Mouse (Mus musculus) cortical plate, adult 2 months (tissue): ENCODE measurements around the gene Espnl. TPM values are rescaled to one million over a fixed set of nuclear protein-coding genes. Genes with fewer than 3 reads are reported as not detected.

ENCODE experiments used
- H3K27ac ChIP-seq: fragments of 200-500 bp; 2 replicates; pipeline ENCODE4 v1.5.1; 2012; ENCODE audit warnings: low read length, control low read depth, inconsistent platforms; ENCODE audit not compliant: insufficient read depth
- H3K4me1 ChIP-seq: fragments of 200-500 bp; 2 replicates; pipeline ENCODE4 v1.6.1; 2011; ENCODE audit warnings: low read length; ENCODE audit not compliant: control insufficient read depth, insufficient read depth
- H3K4me3 ChIP-seq: fragments of 200-500 bp; 2 replicates; pipeline ENCODE4 v1.5.1; 2011; ENCODE audit warnings: mild to moderate bottlenecking, low read length, control low read depth; ENCODE audit not compliant: insufficient read depth
- CTCF ChIP-seq: fragments of 200-500 bp; IDR thresholded peaks from 2 replicates; pipeline ENCODE4 v1.5.1; 2011; ENCODE audit warnings: mild to moderate bottlenecking, control low read depth, low read length; ENCODE audit not compliant: insufficient read depth; ENCODE audit errors: extremely low read depth
- POLR2A ChIP-seq: fragments of 200-500 bp; IDR thresholded peaks from 2 replicates; pipeline ENCODE4 v1.6.1; 2011; ENCODE audit warnings: mild to moderate bottlenecking, low read length, control low read depth; ENCODE audit not compliant: insufficient read depth; ENCODE audit errors: extremely low read depth
- polyA plus RNA-seq: library from polyadenylated mRNA; depleted of rRNA; stranded (reverse); fragments of >200 nt; gene quantifications from 2 replicates; pipeline ENCODE4 v1.2.3, GENCODE M21; 2012

Espnl gene
- polyA plus RNA-seq, 1 experiment: 0.19 TPM

DNA sequence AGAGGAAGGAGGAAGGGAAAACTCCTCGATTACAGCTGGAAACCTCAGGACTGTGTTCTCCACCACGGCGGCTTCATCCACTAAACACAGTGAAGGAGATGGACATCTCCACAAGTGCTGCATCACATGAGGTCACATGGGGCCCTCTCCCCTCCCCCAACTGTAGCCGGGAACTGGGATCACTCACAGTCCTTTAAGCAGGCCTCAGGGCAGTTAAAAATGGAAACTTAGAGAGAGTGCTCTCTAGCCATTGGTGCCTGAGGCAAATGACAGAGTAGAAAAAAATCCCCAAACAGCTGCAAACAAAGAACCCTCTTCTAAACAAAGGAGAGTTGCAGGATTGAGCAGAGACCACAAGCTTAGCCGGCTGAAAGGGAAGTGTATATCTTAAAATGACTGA lies 8.6 kb upstream of the Espnl start:
- TF ChIP-seq POLR2A (no peak), CTCF (no peak)
- no peak overlapping the region for H3K27ac ChIP-seq
- no peak overlapping the region for H3K4me3 ChIP-seq
- no peaks in the 10 kb centered on the region for H3K4me1 ChIP-seq

DNA sequence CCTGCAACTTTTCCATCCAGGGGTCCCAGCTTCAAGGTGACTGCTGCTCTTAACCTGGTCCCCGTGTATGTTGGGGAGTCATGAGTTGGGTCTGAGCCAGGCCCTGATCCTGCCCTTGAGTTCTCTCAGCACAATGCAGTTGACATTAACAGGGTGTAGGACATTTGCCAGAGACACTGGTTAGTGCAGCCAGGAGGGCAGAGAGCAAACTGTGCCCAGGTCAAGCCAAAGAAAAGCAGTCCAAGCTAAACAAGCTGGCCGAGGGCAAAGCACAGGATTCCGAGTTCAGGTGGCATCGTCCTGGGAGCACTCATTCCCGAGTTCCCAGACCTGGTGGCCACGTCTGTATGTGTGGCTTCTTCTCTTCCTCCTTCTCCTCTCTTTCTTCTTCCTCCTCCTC lies 4.2 kb upstream of the Espnl start:
- no peak overlapping the region for H3K4me3 ChIP-seq

DNA sequence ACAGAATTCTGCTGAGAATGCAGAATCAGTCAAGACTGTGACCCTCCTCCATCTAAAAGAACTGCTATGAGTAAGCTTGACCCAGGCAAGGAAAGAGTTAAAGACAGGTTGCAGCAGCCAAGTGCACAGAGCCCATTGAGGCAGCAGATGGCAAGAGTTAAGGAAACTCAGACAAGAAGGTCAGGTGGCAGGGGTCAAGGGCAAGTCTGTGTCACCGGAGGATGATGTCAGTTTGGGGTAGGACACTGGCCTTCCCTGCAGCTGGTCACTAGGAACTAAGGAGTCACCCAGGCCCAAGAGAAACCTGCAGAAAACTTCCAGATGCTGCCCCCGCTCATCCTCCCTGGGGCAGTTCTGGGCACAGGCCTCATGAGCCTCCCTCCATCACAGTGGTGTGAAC lies 2.8 kb downstream of the Espnl start:
- no peak overlapping the region for H3K4me3 ChIP-seq
- TF ChIP-seq CTCF: no peak
- no peak for TF ChIP-seq POLR2A
- no peak overlapping the region for H3K27ac ChIP-seq

More for the DNA sequence above, 4.2 kb upstream of the Espnl start:
- TF ChIP-seq CTCF (no peak), POLR2A (no peak)
- no peaks in the 10 kb centered on the region for H3K4me1 ChIP-seq
- no peak overlapping the region for H3K27ac ChIP-seq

DNA sequence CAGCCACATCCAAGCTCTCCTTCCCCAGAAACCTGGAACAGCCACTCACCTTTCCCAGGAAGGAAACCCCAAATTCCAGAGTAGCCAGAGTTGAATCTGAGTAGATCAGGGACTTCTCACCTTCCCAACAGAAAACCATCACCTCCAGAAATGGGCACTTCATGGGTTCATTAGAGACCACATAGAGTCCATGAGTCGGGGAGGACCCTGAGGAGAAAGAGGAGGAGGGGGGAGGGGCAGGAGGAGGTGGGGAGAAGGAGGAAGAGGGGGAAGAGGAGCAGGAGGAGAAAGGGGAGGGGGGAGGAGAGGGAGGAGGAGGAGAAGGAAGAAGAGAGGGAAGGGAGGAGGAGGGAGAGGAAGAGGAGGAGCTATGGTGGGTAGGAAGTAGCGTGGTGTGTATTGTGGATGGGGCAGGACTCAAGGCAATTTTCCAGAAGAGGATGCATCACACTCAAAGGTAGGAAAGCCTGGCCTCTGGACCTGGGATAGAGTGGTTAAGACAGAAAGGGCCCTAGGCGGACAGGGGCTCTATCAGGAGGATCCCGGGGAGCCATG lies 3.7 kb downstream of the Espnl start:
- H3K4me1 ChIP-seq: no peaks in the 10 kb centered on the region
- H3K4me3 ChIP-seq: no peak overlapping the region
- TF ChIP-seq CTCF: no peak
- TF ChIP-seq POLR2A: no peak
- H3K27ac ChIP-seq: no peak overlapping the region

More for the DNA sequence above, 2.8 kb downstream of the Espnl start:
- H3K4me1 ChIP-seq: no peaks in the 10 kb centered on the region

DNA sequence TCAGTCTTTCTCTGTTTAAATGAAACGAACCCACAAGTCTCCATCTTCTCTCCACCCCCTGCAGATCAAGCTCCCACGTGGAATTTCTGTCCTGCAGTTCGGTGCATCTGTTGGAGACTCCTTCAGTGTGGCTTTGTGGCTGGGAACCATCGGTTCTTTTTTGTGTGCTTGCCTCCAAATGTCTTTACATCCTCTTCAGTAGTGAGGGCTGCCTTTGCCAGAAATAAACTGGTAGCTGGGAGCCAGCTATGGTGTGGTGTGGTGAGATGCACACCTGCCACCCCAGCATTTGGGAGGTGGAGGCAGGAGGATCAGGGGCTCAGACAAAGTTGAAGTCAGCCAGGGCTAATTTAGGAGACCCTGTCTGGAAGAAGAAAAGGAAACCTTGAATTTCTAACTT lies 10.2 kb downstream of the Espnl start:
- H3K4me1 ChIP-seq: peaks cover 2% of the 10 kb centered on the region; the same call in 1 of the 2 replicates
- TF ChIP-seq POLR2A: 0 out of 2 replicates have a peak, but pooled peaks have one; percentile 16
- no peak for TF ChIP-seq CTCF
- H3K27ac ChIP-seq: no peak overlapping the region
- H3K4me3 ChIP-seq: no peak overlapping the region

DNA sequence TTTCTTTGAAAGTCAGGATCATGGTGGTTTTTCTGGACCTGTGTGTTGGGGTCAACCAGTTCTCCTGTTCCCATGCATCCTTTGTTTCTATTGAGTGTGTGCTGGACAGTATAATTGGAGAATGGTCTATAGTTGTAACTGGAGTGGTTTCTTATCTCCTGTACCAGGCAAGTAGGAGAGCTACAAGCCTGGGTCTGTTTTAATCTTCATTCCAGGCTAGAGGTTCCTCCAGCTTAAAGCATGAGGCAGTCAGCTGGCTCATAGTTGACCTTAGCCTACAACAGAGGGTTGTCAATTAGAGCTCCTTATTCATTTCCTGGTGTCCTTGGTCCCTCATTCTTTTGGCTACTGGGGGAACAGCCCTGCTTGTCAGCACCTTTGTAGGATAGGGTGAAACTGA lies 11.7 kb downstream of the Espnl start:
- no peak overlapping the region for H3K4me3 ChIP-seq
- H3K27ac ChIP-seq: no peak overlapping the region
- TF ChIP-seq CTCF (no peak), POLR2A (no peak)
- peaks cover 2% of the 10 kb centered on the region; the same call in 1 of the 2 replicates for H3K4me1 ChIP-seq

DNA sequence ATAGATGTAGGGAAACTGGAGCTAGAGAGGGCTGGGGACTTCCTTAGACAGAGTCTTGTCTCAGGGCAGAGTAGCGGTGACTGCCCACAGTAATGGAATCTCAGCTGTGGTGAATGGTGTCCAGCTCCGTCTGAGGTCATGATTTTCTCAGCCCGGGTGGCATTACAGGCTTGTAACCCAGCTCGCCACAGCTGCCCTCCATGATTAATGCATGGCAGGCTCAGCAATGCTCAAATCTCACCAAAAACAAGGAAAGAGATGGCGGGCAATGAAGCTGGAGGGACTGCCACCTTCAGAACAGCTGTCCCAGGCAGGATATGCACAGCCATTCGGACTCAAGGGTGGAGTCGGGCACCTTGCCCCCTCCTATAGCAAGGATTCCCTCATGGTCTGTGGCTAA lies 15.5 kb downstream of the Espnl start:
- TF ChIP-seq CTCF (no peak), POLR2A (no peak)
- H3K27ac ChIP-seq: no peak overlapping the region

DNA sequence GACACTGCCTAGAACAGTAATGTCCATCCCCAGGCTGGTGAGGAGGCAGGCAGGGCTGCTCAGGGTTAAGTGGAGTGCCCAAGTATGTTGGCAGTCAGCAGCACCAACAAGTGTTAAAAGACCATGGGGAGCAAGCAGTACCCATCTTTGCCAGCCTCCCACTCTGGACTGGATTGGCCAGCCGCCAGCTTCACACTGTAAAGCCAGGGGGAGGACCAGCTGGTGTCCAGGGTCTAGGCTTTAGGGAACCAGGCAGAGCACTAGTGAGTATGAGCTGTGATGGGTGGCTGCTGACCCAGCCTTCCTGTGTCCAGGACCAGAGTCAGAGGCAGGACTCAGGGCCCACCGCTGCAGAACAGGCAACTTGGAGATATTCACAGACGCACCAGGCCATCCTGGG lies 22.1 kb downstream of the Espnl start:
- Histone ChIP-seq H3K4me1 (no peaks in the 10 kb centered on the region), H3K27ac (no peak overlapping the region), H3K4me3 (no peak overlapping the region)
- TF ChIP-seq CTCF (no peak), POLR2A (no peak)

More for the DNA sequence above, 15.5 kb downstream of the Espnl start:
- Histone ChIP-seq H3K4me3 (no peak overlapping the region), H3K4me1 (peaks cover 2% of the 10 kb centered on the region; the same call in 1 of the 2 replicates)

DNA sequence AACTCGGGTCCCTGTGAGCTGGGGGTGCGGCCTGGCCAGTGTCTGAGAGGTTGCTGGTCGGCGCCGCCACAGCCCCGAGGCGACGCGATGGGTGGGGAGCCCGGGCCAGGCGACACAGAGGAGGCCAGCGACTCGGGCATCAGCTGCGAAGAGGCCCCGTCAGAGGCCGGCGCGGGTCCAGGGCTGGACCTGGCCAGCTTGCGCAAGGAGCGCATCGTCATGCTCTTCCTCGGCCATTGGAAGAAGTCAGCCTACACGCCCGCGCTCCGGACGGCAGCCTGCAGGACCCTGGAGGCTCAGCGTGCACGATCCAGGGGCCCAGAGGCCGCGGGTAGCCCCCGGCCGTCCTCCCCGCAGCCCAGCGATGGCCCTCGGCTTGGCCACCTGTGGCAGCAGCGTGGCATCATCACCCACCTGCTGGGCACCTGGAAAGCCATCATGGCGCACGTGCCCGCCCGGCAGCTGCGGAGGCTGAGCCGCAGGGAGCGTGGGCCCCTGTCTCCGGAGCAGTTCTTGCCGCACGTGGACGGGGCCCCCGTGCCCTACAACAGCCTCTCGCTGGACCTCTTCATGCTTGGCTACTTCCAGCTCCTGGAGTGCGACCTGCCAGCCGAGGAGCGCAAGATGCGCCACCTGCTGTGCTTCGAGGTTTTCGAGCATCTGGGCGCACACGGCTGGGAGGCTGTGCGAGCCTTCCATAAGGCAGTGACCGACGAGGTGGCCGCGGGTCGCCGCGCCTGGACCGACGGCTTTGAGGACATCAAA lies 23.2 kb downstream of the Espnl start:
- TF ChIP-seq CTCF: 0 out of 2 replicates have a peak, but pooled peaks have one; percentile 12
- TF ChIP-seq POLR2A: no peak
- peaks cover 1% of the 10 kb centered on the region; the same call in 1 of the 2 replicates for H3K4me1 ChIP-seq
- H3K4me3 ChIP-seq: no peak overlapping the region
- no peak overlapping the region for H3K27ac ChIP-seq

DNA sequence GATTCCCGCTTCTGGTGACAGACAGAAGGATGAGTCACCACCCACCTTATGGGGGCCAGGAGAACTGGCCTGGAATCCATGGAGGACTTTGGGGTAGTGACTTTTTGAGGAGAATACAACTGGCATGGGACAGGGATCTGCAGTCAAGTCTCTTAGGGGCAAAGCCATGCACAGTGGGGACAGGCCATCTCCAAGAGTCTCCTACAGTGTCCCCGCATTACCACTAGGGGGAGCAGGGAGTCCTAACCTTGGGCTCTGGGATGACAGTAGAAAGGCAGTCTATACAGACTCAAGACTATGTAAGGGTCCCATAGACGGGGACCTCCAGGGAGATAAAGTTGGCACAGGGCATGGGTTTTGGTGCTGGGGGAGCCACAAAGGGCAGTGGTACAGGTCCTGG lies 25.0 kb downstream of the Espnl start:
- TF ChIP-seq CTCF (peak; percentile 93), POLR2A (no peak)

More for the DNA sequence above, 25.0 kb downstream of the Espnl start:
- Histone ChIP-seq H3K4me1 (peaks cover 4% of the 10 kb centered on the region; the same call in 1 of the 2 replicates), H3K4me3 (no peak overlapping the region), H3K27ac (no peak overlapping the region)
